ENCODE assay signal across 7 mouse cellular contexts in the genomic region with DNA sequence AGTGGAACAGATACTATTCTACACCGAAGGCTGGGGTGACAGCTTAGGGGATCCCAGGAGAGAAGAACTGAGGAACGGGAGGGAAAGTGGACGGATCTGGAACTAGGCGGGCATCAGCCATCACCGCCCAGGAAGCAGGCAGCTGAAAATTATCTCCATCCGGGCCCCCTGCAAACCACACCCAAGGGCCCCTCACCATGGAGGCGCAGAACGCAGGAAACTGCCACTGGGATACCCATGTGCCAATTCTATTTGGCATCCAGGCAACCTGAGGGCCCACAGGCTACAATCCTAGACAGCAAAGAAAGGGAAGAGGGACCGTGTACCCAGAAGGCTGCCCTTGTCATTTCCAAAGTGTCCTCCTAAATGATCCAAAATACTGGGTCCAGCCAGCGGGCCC. TPM values are rescaled to one million over a fixed set of nuclear protein-coding genes. Genes with fewer than 3 reads are reported as not detected.
DNase-seq lines count a peak whose midpoint lies in the region; ATAC-seq and TF ChIP-seq lines count a peak whose summit lies in the region.

No protein-coding gene starts in this region.

- H3K4me1 ChIP-seq in lung, embryonic 16.5 days (replicated peaks; ENCODE audit: control insufficient read depth, insufficient read depth, low read length) = peaks cover 28% of the 10 kb centered on the region
- H3K4me1 ChIP-seq in embryonic facial prominence, embryonic 13.5 days = peaks cover 65% of the 10 kb centered on the region
- peaks cover 17% of the 10 kb centered on the region; the same call in 1 of the 2 replicates for H3K4me1 ChIP-seq in intestine, postnatal 0 days (replicated peaks; ENCODE audit: control insufficient read depth, insufficient read depth, low read length)
- peaks cover 13% of the 10 kb centered on the region for H3K4me1 ChIP-seq in midbrain, postnatal 0 days (ENCODE audit: insufficient read depth, low read length)

- H3K27me3 ChIP-seq in lung, embryonic 16.5 days (ENCODE audit: control insufficient read depth, insufficient read depth, low read depth, low read length) = no peaks in the 10 kb centered on the region
- H3K27me3 ChIP-seq in embryonic facial prominence, embryonic 13.5 days = no peaks in the 10 kb centered on the region
- H3K27me3 ChIP-seq in intestine, postnatal 0 days (replicated peaks; ENCODE audit: control insufficient read depth, insufficient read depth, low read length) = no peaks in the 10 kb centered on the region
- no peaks in the 10 kb centered on the region for H3K27me3 ChIP-seq in midbrain, postnatal 0 days (ENCODE audit: insufficient read depth, low read length)

- no peak for ATAC-seq in lung, embryonic 16.5 days (ENCODE audit: low read depth)
- ATAC-seq in embryonic facial prominence, embryonic 13.5 days (ENCODE audit: insufficient number of reproducible peaks, insufficient read depth, low FRiP score, low TSS enrichment, low read depth) = no peak
- ATAC-seq in intestine, postnatal 0 days = no peak
- no peak for ATAC-seq in midbrain, postnatal 0 days (ENCODE audit: low FRiP score)

- peak overlapping the region; percentile 49; the same call in 1 of the 2 replicates for H3K4me2 ChIP-seq in lung, embryonic 16.5 days (ENCODE audit: low read depth, low read length)
- H3K4me2 ChIP-seq in embryonic facial prominence, embryonic 13.5 days = peak overlapping the region; percentile 51
- H3K4me2 ChIP-seq in intestine, postnatal 0 days (replicated peaks; ENCODE audit: low read depth) = peak overlapping the region; percentile 53; the same call in 1 of the 2 replicates
- H3K4me2 ChIP-seq in midbrain, postnatal 0 days (ENCODE audit: low read depth, low read length, poor library complexity, severe bottlenecking) = no peak overlapping the region

- H3K27ac ChIP-seq in lung, embryonic 16.5 days (ENCODE audit: low read length) = no peak overlapping the region
- 0 out of 2 replicates have a peak overlapping the region, but pooled peaks have one; percentile 55 for H3K27ac ChIP-seq in embryonic facial prominence, embryonic 13.5 days
- no peak overlapping the region for H3K27ac ChIP-seq in intestine, postnatal 0 days (ENCODE audit: low read depth, low read length)
- H3K27ac ChIP-seq in midbrain, postnatal 0 days (ENCODE audit: low read depth, low read length) = no peak overlapping the region

- H3K9ac ChIP-seq in lung, embryonic 16.5 days (ENCODE audit: low read length) = peak overlapping the region; percentile 57; the same call in 1 of the 2 replicates
- peak overlapping the region; percentile 65; the same call in 1 of the 2 replicates for H3K9ac ChIP-seq in embryonic facial prominence, embryonic 13.5 days
- 0 out of 2 replicates have a peak overlapping the region, but pooled peaks have one; percentile 31 for H3K9ac ChIP-seq in intestine, postnatal 0 days (ENCODE audit: low read depth, low read length)
- H3K9ac ChIP-seq in midbrain, postnatal 0 days (replicated peaks; ENCODE audit: low read length, poor library complexity, severe bottlenecking) = 0 out of 2 replicates have a peak overlapping the region, but pooled peaks have one; percentile 19

- no peak for DNase-seq in lung, postnatal 36 days
- DNase-seq in midbrain, postnatal 0 days (ENCODE audit: low spot score) = no peak
- no peak for DNase-seq in cerebellum, adult 11-12 months
- DNase-seq in gastrocnemius, postnatal 25 days = no peak

- H3K4me3 ChIP-seq in lung, embryonic 16.5 days (ENCODE audit: low read length) = no peak overlapping the region
- 0 out of 2 replicates have a peak overlapping the region, but pooled peaks have one; percentile 20 for H3K4me3 ChIP-seq in embryonic facial prominence, embryonic 13.5 days
- no peak overlapping the region for H3K4me3 ChIP-seq in intestine, postnatal 0 days (ENCODE audit: low read depth, low read length)
- H3K4me3 ChIP-seq in midbrain, postnatal 0 days (ENCODE audit: low read depth, low read length) = no peak overlapping the region

- H3K36me3 ChIP-seq in lung, embryonic 16.5 days (ENCODE audit: control insufficient read depth, insufficient read depth, low read length) = no peaks in the 10 kb centered on the region
- peaks cover 18% of the 10 kb centered on the region for H3K36me3 ChIP-seq in embryonic facial prominence, embryonic 13.5 days
- H3K36me3 ChIP-seq in intestine, postnatal 0 days (ENCODE audit: control insufficient read depth, insufficient read depth) = peaks cover 8% of the 10 kb centered on the region; the same call in 1 of the 2 replicates
- H3K36me3 ChIP-seq in midbrain, postnatal 0 days (ENCODE audit: insufficient read depth, low read length) = peaks cover 18% of the 10 kb centered on the region

- whole genome bisulfite sequencing in lung, embryonic 16.5 days = 80% methylated on average over 10 of the region's 10 CpGs
- 86% methylated on average over 10 of the region's 10 CpGs for WGBS in embryonic facial prominence, embryonic 13.5 days
- WGBS in intestine, postnatal 0 days = 83% methylated on average over 10 of the region's 10 CpGs
- WGBS in midbrain, postnatal 0 days = 89% methylated on average over 10 of the region's 10 CpGs

- no peak for TF ChIP-seq CTCF in intestine, postnatal 0 days (IDR thresholded peaks at IDR 0.05; ENCODE audit: low read depth)
- TF ChIP-seq CTCF in midbrain, postnatal 0 days (IDR thresholded peaks at IDR 0.05) = no peak

- no peaks in the 10 kb centered on the region for H3K9me3 ChIP-seq in lung, embryonic 16.5 days (ENCODE audit: control insufficient read depth, low read length)
- H3K9me3 ChIP-seq in embryonic facial prominence, embryonic 13.5 days = no peaks in the 10 kb centered on the region
- H3K9me3 ChIP-seq in intestine, postnatal 0 days (ENCODE audit: control insufficient read depth) = no peaks in the 10 kb centered on the region
- no peaks in the 10 kb centered on the region for H3K9me3 ChIP-seq in midbrain, postnatal 0 days (ENCODE audit: low read length)

RNA-seq across cellular contexts. Expression of a gene that starts 6.7 kb away (rescaled TPM):
- 8.2 and 8.3 TPM in 2 replicates for polyA plus RNA-seq in lung, embryonic 16.5 days (2015; fragmentation: Nextera tagmentation; extraction: Ambion mirVana)
- polyA plus RNA-seq in embryonic facial prominence, embryonic 13.5 days (2015; fragmentation: Nextera tagmentation; extraction: Ambion mirVana) = 9.5 and 12.0 TPM in 2 replicates
- 4.8 and 5.3 TPM in 2 replicates for polyA plus RNA-seq in intestine, postnatal 0 days (2015; fragmentation: Nextera tagmentation; extraction: Ambion mirVana)
- 13.7 and 18.1 TPM in 2 replicates for total RNA-seq in midbrain, postnatal 0 days (2014; rRNA removed)
- polyA plus RNA-seq in midbrain, postnatal 0 days (2015; fragmentation: Nextera tagmentation; extraction: Ambion mirVana) = 7.7 and 8.3 TPM in 2 replicates
- total RNA-seq in gastrocnemius, postnatal 25 days (2021) = 1 to 10 TPM; 1.2 to 2.0 TPM

RNA-seq across cellular contexts. Expression of a gene that starts 9.1 kb away (rescaled TPM):
- polyA plus RNA-seq in lung, embryonic 16.5 days (2015; fragmentation: Nextera tagmentation; extraction: Ambion mirVana) = 20.6 and 22.1 TPM in 2 replicates
- polyA plus RNA-seq in embryonic facial prominence, embryonic 13.5 days (2015; fragmentation: Nextera tagmentation; extraction: Ambion mirVana) = 25.9 and 31.3 TPM in 2 replicates
- polyA plus RNA-seq in intestine, postnatal 0 days (2015; fragmentation: Nextera tagmentation; extraction: Ambion mirVana) = 9.1 and 10.1 TPM in 2 replicates
- total RNA-seq in midbrain, postnatal 0 days (2014; rRNA removed) = 34.2 and 52.6 TPM in 2 replicates
- 26.1 and 29.8 TPM in 2 replicates for polyA plus RNA-seq in midbrain, postnatal 0 days (2015; fragmentation: Nextera tagmentation; extraction: Ambion mirVana)
- 1 to 10 TPM; 8.4 to 9.3 TPM for total RNA-seq in gastrocnemius, postnatal 25 days (2021)

RNA-seq across cellular contexts. Expression of a gene that starts 19.7 kb away (rescaled TPM):
- polyA plus RNA-seq in lung, embryonic 16.5 days (2015; fragmentation: Nextera tagmentation; extraction: Ambion mirVana) = 77.4 and 80.9 TPM in 2 replicates
- 84.6 and 85.3 TPM in 2 replicates for polyA plus RNA-seq in embryonic facial prominence, embryonic 13.5 days (2015; fragmentation: Nextera tagmentation; extraction: Ambion mirVana)
- polyA plus RNA-seq in intestine, postnatal 0 days (2015; fragmentation: Nextera tagmentation; extraction: Ambion mirVana) = 116 and 117 TPM in 2 replicates
- total RNA-seq in midbrain, postnatal 0 days (2014; rRNA removed) = 264 and 275 TPM in 2 replicates
- 152 and 157 TPM in 2 replicates for polyA plus RNA-seq in midbrain, postnatal 0 days (2015; fragmentation: Nextera tagmentation; extraction: Ambion mirVana)
- total RNA-seq in gastrocnemius, postnatal 25 days (2021) = 10 to 100 TPM; 53.8 to 58.8 TPM

RNA-seq across cellular contexts. Expression of a gene that starts 31.5 kb away (rescaled TPM):
- 0.05 and 0.09 TPM in 2 replicates for polyA plus RNA-seq in lung, embryonic 16.5 days (2015; fragmentation: Nextera tagmentation; extraction: Ambion mirVana)
- 0.04 and 0.28 TPM in 2 replicates for polyA plus RNA-seq in embryonic facial prominence, embryonic 13.5 days (2015; fragmentation: Nextera tagmentation; extraction: Ambion mirVana)
- polyA plus RNA-seq in intestine, postnatal 0 days (2015; fragmentation: Nextera tagmentation; extraction: Ambion mirVana) = 0.03 TPM in 2 replicates
- 0.71 and 0.93 TPM in 2 replicates for total RNA-seq in midbrain, postnatal 0 days (2014; rRNA removed)
- 0.90 and 1.1 TPM in 2 replicates for polyA plus RNA-seq in midbrain, postnatal 0 days (2015; fragmentation: Nextera tagmentation; extraction: Ambion mirVana)
- total RNA-seq in gastrocnemius, postnatal 25 days (2021) = not detected

RNA-seq across cellular contexts. Expression of a gene that starts 32.3 kb away (rescaled TPM):
- polyA plus RNA-seq in lung, embryonic 16.5 days (2015; fragmentation: Nextera tagmentation; extraction: Ambion mirVana) = 78.8 and 81.8 TPM in 2 replicates
- polyA plus RNA-seq in embryonic facial prominence, embryonic 13.5 days (2015; fragmentation: Nextera tagmentation; extraction: Ambion mirVana) = 79.6 and 95.1 TPM in 2 replicates
- polyA plus RNA-seq in intestine, postnatal 0 days (2015; fragmentation: Nextera tagmentation; extraction: Ambion mirVana) = 86.5 and 88.5 TPM in 2 replicates
- total RNA-seq in midbrain, postnatal 0 days (2014; rRNA removed) = 27.8 and 32.4 TPM in 2 replicates
- polyA plus RNA-seq in midbrain, postnatal 0 days (2015; fragmentation: Nextera tagmentation; extraction: Ambion mirVana) = 73.1 and 76.9 TPM in 2 replicates
- total RNA-seq in gastrocnemius, postnatal 25 days (2021) = 10 to 100 TPM; 14.3 to 18.4 TPM
